Mouse (Mus musculus): ENCODE data around the gene Camk2b.

Camk2b gene

DNA sequence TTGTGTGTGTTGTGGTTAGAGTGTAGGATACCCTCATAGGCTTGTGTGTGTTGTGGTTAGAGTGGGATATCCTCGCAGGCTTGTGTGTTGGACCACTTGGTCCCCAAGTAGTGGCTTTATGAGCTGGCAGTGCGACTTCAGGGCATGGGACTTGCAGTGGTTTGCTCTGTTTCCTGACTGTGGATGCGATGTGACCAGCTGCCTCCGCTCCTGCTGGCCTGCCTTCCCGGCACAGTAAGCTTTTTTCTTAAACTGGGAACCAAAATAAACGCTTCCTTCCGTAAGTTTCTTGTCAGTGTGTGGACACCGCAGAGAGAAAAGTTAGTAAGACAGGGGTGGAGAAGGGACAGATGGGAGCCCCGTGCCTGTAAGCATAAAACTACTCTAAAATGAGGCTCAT is 18.0 kb downstream of the Camk2b start:
- DNase-seq: no peak

DNA sequence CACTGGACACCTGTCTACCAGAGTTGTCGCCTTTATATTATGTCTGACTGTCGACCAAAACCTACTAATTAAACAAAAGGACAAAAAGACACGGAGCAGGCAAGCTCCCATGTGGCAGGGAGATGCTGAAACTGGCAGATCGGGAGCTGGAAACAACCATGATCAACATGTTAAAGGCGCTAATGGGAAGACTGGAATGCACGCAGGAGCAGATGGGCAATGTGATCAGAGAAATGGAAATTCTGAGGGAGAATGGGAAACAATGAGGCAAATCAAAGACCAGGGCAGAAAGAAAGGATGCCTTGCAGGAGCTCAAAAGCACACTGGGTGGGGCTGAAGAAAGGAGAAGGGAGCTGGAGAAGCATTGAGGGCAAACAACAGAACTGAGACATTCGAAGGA is 27.2 kb downstream of the Camk2b start:
- DNase-seq: no peak

DNA sequence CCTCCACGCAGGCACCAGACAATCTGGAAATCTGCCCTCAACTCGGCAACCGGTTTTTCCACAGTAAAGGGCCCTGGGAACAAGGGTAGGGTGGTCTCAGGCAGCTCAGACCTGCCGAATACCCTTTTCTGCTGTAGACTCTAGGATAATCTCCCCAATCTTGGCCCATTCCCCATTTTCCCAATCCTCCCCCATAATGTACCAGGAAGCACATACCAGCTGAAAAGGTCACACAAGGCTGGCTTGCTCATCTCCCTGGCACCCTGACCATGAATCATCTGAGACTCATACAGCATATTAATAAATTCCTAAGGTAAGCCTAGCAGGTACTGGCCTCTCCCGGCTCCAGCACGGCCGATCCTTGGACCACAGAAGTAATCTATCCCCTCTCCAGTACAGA is 28.5 kb downstream of the Camk2b start:
- no peak for DNase-seq

- no peak for DNase-seq
These were observed 29.0 kb downstream of the Camk2b start for GRCm38 (mm10) chr11:6037198-6037597.

- DNase-seq: peak; percentile 22
These were observed 29.7 kb downstream of the Camk2b start for GRCm38 (mm10) chr11:6036477-6036876.

DNA sequence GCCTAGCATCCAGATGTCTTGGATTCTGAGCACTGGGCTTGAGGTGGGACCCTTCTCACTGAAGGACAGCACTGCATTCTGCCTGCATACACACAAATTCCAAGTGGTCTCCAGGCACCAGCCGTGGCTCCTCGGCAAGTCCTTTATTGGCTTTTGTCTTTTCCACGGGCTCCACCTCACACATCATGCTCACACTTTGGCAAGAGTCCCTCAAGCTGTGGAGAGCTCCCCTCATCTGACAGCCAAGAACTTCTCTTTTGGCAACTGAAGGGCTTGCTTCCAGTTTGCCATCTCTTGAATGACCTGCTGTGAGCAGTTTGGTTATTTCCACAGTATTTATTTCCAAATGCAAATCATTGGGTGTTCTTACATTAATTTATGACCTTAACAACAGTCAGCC is 30.6 kb downstream of the Camk2b start:
- no peak for DNase-seq

GRCm38 (mm10) chr11:6034740-6035139 is 31.4 kb downstream of the Camk2b start:
- no peak for DNase-seq

- no peak for DNase-seq
These were observed 32.4 kb downstream of the Camk2b start for GRCm38 (mm10) chr11:6033801-6034200.

DNA sequence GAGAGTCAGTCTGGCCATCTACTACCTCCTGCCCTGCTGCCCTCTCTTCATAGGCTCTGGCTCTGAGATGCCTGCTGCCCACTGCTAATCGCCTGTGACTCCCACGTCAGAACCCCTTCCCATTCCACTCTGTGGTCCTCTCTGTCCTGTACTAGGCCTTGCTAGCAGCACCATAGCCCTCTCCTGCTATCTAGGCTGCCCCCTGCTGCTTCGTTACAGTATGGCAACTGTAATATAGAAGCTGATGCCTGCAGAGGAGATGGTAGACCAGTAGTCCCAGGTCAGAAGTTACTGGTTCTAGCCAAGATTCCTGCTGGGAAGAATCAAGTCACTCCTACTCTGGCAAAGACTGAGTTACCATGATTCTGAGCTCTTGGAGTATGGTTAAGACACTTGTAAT is 33.0 kb downstream of the Camk2b start:
- DNase-seq: peak; percentile 84

DNA sequence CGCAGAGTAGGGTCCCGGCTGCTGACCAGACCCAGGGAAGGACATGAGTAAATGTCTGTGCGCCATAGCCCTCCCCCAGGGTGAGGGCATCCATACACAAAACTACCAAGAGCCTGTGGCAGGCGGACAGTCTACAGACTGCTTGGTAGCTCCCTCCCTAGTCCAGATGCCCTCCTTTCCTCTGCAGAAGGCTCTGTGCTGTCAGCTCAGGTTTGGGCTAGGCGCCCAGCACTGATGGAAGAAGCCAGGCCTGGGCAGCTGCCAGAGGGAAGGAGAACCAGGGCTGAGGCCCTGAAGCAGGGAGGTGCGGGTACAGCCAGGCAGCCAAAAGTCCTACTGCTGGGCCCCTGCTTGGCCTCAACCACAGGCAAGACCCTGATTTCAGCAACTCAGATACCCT is 35.5 kb downstream of the Camk2b start:
- no peak for DNase-seq

DNA sequence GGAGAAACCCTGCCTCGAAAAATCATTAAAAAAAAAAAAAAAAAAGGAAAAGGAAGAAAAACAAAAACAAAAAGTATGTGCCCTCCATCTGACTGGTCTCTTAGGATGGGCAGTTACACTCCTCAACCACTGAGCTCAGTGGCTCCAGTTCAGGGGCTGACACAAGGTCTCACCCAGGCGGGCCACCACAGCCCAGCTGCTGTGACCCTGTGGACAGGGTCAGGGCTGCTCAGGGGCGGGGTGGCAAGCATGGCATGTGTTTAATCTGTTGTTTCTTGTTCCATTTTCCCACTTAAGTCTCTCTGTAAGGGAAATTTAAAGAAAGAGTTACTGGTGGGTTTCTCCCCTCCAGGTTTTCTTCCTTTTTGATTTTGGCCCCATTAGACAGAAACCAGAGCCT is 36.4 kb downstream of the Camk2b start:
- no peak for DNase-seq

DNA sequence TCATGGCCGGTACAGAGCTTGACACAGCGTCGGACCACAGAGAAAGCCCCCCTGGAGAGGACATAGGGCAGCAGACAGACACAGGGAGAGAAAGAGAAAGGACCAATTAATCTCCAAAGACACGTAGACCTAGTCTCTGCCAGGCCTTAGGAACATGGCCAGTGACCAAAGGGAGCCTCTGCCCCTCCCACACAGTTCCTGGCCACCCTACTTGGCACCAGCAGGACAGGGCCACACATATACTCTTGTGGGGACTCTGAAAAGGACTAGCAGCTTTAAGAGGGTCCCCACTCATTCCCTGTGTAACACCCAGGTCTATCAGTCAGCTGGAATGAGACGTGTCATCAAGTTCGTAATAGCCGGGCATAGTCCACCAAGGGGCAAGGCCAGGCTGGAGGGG is 37.3 kb downstream of the Camk2b start:
- no peak for DNase-seq

- DNase-seq: peak; percentile 70
These were observed 39.8 kb downstream of the Camk2b start for GRCm38 (mm10) chr11:6026361-6026760.

- DNase-seq: no peak
These were observed 41.1 kb downstream of the Camk2b start for GRCm38 (mm10) chr11:6024923-6025652.

DNA sequence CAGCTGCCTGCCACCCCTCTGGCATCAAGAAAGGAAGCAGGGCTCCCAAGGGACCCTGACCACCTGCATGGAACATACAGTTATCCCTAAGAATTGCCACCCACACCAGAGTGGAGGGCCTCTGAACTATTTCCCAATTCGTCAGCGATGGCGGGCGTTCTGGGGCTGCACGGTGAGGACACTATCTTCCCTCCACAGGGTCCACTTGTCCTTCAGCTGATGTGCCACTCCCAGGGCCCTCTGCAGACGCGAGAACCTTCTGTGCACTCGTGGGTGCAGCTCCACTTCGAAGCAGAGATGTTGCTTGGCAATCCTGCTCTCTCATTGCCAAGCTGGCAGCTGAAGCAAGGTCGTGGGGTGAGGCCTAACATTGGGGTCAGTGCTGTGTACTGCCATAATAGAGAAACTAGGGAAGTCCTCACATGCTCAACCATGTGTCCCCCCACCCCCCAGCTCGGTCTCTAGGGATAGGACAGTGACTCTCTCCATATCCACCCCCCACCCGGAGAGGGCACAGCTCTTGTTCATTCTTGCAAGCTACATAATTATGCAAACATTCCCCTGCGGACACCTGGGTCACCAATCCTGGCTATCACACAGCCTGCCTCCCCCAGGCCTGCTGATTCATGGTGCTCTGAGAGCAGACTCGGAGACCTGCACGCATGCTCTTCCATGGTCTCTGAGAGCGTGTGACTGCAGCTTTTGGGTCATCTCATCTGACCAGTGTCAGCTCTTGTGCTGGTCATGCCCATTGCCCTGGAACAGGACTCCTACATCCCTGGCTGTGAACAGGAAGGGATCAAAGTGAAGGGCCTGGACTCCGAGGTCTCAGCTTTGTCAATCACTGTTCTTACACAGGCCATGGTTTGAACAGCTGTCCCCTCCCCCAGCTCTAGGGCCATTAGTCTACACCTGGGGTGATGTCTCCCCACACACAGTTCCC is 45.0 kb downstream of the Camk2b start:
- DNase-seq: no peak

- DNase-seq: no peak
These were observed 45.8 kb downstream of the Camk2b start for GRCm38 (mm10) chr11:6020360-6020759.

DNA sequence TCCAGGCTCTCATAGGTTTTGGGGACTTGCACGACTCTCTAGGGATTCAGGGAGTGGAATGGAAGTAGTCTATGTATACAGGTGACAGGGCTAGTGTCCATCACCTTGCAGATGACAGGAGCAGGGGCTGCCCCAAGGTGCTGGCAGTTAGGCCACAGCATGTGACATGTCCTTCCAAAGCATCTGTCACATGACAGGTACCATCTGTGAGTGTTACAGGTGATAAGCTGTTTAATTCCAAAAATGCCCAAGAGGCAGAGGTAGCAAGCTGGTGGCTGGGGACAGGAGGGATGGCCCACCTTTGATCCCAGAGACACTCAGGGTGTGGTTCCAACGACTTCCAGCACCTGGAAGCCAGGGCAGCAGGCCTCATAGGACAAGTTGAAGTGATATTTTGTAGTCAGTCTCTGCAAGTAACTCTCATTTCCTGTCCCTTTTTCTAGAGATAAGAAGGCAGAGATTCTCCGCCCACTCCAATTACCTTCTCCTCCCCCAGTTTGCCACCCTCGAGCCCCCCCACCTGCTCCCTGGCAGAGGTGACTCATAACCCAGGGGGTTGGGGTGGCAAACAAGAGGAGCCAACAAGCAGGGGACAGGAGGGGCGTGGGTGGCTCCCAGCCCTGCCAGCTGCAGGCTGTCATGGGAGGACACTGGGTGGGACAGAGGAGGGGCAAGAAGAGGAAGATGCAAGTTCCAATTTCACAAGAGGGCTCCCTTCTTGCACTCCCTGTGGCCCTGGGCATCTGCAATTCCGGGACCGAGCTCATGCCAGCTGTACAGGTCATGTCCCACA is 47.7 kb downstream of the Camk2b start:
- no peak for DNase-seq

DNA sequence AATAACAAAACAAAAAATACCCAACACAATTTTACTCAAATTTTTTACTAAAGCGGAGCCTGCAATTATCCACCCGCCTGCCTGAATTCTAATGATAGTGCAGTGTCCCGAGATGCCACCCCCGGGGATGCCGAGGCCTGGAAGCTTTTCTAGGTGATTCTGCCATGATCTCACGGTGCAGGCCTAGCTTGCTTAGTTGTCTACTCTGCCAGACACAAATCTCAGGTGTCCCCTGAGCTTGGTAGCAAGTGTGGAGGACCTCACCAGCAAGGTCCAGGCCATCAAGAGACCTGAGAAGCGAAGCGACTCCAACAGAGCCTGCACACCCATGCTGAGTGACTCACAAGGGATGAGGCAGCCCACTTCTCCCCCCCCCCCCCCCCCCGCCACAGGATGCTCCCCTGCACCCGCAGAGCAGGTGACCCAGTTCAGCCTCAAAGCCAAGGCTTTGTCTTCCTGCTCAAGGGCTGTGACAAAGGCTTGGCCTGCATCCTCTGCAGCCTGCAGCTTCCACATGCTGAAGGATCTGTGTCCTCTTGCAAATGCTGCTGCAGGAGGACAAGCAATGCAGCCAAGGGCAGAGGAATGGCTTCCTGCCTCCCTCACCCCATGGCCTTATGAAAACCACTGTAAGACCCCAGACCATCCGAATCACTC is 48.5 kb downstream of the Camk2b start:
- DNase-seq: no peak

GRCm38 (mm10) chr11:6016797-6017395 is 49.3 kb downstream of the Camk2b start:
- peak; percentile 34 for DNase-seq

DNA sequence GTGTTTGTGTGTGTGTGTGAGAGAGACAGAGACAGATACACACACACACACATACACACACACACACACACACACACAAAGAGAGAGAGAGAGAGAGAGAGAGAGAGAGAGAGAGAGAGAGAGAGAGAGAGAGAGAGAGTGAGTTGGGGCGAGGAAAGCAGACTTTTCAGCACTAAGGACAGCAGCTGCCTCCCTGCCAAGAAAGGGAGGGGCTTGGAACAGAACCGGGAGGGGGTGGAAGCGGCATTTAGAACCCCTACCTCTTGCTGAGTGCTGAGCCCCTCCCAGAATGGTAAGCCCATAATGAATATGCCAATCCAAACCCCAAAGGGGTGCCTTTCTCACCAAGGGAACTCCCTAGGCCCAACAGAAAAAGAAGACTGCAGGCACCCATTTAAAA is 49.8 kb downstream of the Camk2b start:
- DNase-seq: no peak

- DNase-seq: no peak
These were observed 51.1 kb downstream of the Camk2b start for GRCm38 (mm10) chr11:6015011-6015431.

- no peak for DNase-seq
These were observed 52.8 kb downstream of the Camk2b start for GRCm38 (mm10) chr11:6013359-6013758.

All from lung, postnatal 36 days (tissue).